Mouse (Mus musculus) stomach, postnatal 0 days (tissue): ENCODE measurements around the gene Smndc1.

Experiments used
- CTCF ChIP-seq: IDR thresholded peaks from 2 replicates; pipeline ENCODE4 v1.5.1; 2016; ENCODE audit warnings: antibody characterized with exemption, low read depth, mild to moderate bottlenecking, moderate library complexity
- EP300 ChIP-seq: optimal IDR thresholded peaks from 2 replicates; pipeline ENCODE3; 2016; ENCODE audit warnings: antibody characterized with exemption

- TF ChIP-seq CTCF, result no peak
- TF ChIP-seq EP300, result no peak
Observed at GRCm38 (mm10) chr19:53405810-53406209, 15.4 kb upstream of the Smndc1 start.
